ENCODE assay signal across 9 mouse cellular contexts in genomic region chr16:92695200-92695921, GRCm38 (mm10).
A peak's percentile ranks its signal among the peaks of the same experiment; 100 is the strongest.
DNase-seq lines count a peak whose midpoint lies in the region; ATAC-seq and TF ChIP-seq lines count a peak whose summit lies in the region.
"Had no signal": no experiment of that assay in that cellular context is flagged by ENCODE, and none has a peak within 500 bp of the region (broad histone marks: within the 10 kb centered on the region; RNA-seq: fewer than 3 reads in every experiment).

No protein-coding gene starts in this region.

- WGBS in embryonic facial prominence, embryonic 14.5 days = under 1% methylated on average over 33 of the region's 43 CpGs
- WGBS in hindbrain, embryonic 16.5 days = 2% methylated on average over 43 of the region's 43 CpGs
- WGBS in lung, embryonic 14.5 days = under 1% methylated on average over 43 of the region's 43 CpGs
- under 1% methylated on average over 43 of the region's 43 CpGs for WGBS in stomach, embryonic 16.5 days

- H3K36me3 ChIP-seq in E14TG2a.4 (ENCODE audit: insufficient read depth, low read length) = no peaks in the 10 kb centered on the region
- H3K36me3 ChIP-seq in embryonic facial prominence, embryonic 14.5 days (ENCODE audit: control insufficient read depth, insufficient read depth, low read length) = no peaks in the 10 kb centered on the region
- no peaks in the 10 kb centered on the region for H3K36me3 ChIP-seq in hindbrain, embryonic 16.5 days (ENCODE audit: control insufficient read depth, insufficient read depth, low read length)
- H3K36me3 ChIP-seq in lung, embryonic 14.5 days (ENCODE audit: insufficient read depth) = no peaks in the 10 kb centered on the region; the same call in 1 of the 2 replicates
- no peaks in the 10 kb centered on the region for H3K36me3 ChIP-seq in stomach, embryonic 16.5 days (ENCODE audit: control insufficient read depth, insufficient read depth, low read length)

- peaks cover 60% of the 10 kb centered on the region for H3K4me1 ChIP-seq in E14TG2a.4 (replicated peaks; ENCODE audit: low read depth, low read length)
- H3K4me1 ChIP-seq in embryonic facial prominence, embryonic 14.5 days (ENCODE audit: control insufficient read depth, insufficient read depth, low read length) = peaks cover 16% of the 10 kb centered on the region
- peaks cover 29% of the 10 kb centered on the region for H3K4me1 ChIP-seq in hindbrain, embryonic 16.5 days (ENCODE audit: control insufficient read depth, insufficient read depth, low read depth, low read length)
- peaks cover 10% of the 10 kb centered on the region for H3K4me1 ChIP-seq in lung, embryonic 14.5 days (ENCODE audit: insufficient read depth)
- H3K4me1 ChIP-seq in stomach, embryonic 16.5 days (ENCODE audit: control insufficient read depth, insufficient read depth, low read length) = peaks cover 14% of the 10 kb centered on the region

- H3K27ac ChIP-seq in embryonic facial prominence, embryonic 14.5 days (replicated peaks; ENCODE audit: low read depth, low read length) = peak overlapping the region; percentile 24; the same call in 1 of the 2 replicates
- no peak overlapping the region for H3K27ac ChIP-seq in hindbrain, embryonic 16.5 days (ENCODE audit: low read depth, low read length)
- H3K27ac ChIP-seq in lung, embryonic 14.5 days (ENCODE audit: low read depth) = no peak overlapping the region
- peak overlapping the region; percentile 4; the same call in 1 of the 2 replicates for H3K27ac ChIP-seq in stomach, embryonic 16.5 days (ENCODE audit: low read length)

- peak overlapping the region; percentile 68 for H3K4me3 ChIP-seq in E14TG2a.4 (replicated peaks; ENCODE audit: low read length)
- peak overlapping the region; percentile 61 for H3K4me3 ChIP-seq in embryonic facial prominence, embryonic 14.5 days (ENCODE audit: low read depth, low read length)
- H3K4me3 ChIP-seq in hindbrain, embryonic 16.5 days (ENCODE audit: low read length) = peak overlapping the region; percentile 31
- peak overlapping the region; percentile 61 for H3K4me3 ChIP-seq in lung, embryonic 14.5 days (ENCODE audit: low read depth, low read length)
- peak overlapping the region; percentile 56 for H3K4me3 ChIP-seq in stomach, embryonic 16.5 days (replicated peaks; ENCODE audit: low read length)

- no peak for TF ChIP-seq CTCF in E14TG2a.4 (conservative IDR thresholded peaks at IDR 0.05; ENCODE audit: low read length)
- TF ChIP-seq CTCF in lung, embryonic 14.5 days (IDR thresholded peaks at IDR 0.05; ENCODE audit: low read depth) = no peak

- ATAC-seq in embryonic facial prominence, embryonic 14.5 days (ENCODE audit: low read depth) = no peak
- ATAC-seq in hindbrain, embryonic 16.5 days = no peak
- ATAC-seq in lung, embryonic 14.5 days (ENCODE audit: insufficient read depth) = no peak
- ATAC-seq in stomach, embryonic 16.5 days (ENCODE audit: insufficient read depth, low FRiP score) = no peak
- no peak for ATAC-seq in megakaryocyte progenitor cell, adult 5-6 weeks (replicated peaks; ENCODE audit: poor library complexity)
- ATAC-seq: Patski had no signal

- H3K9me3 ChIP-seq in E14TG2a.4 (ENCODE audit: low read length) = no peaks in the 10 kb centered on the region
- H3K9me3 ChIP-seq in embryonic facial prominence, embryonic 14.5 days (ENCODE audit: control insufficient read depth, low read length) = no peaks in the 10 kb centered on the region
- no peaks in the 10 kb centered on the region for H3K9me3 ChIP-seq in hindbrain, embryonic 16.5 days (ENCODE audit: control insufficient read depth, low read length)
- no peaks in the 10 kb centered on the region for H3K9me3 ChIP-seq in lung, embryonic 14.5 days (ENCODE audit: low read depth, low read length)
- H3K9me3 ChIP-seq in stomach, embryonic 16.5 days (replicated peaks; ENCODE audit: control insufficient read depth, low read length) = no peaks in the 10 kb centered on the region

- H3K4me2 ChIP-seq in embryonic facial prominence, embryonic 14.5 days (ENCODE audit: low read depth, low read length) = peak overlapping the region; percentile 98
- peak overlapping the region; percentile 40 for H3K4me2 ChIP-seq in hindbrain, embryonic 16.5 days (ENCODE audit: low read length)
- peak overlapping the region; percentile 100 for H3K4me2 ChIP-seq in lung, embryonic 14.5 days
- peak overlapping the region; percentile 99 for H3K4me2 ChIP-seq in stomach, embryonic 16.5 days (ENCODE audit: low read depth, low read length)

- peak; percentile 26 to 27 for DNase-seq in cerebellum, postnatal 25 days
- DNase-seq in cerebellum, postnatal 36 days = no peak
- no peak for DNase-seq in embryonic facial prominence, embryonic 14.5 days (ENCODE audit: low spot score)
- no peak for DNase-seq in lung, embryonic 14.5 days

- H3K9ac ChIP-seq in embryonic facial prominence, embryonic 14.5 days (ENCODE audit: low read depth, low read length) = peak overlapping the region; percentile 82
- H3K9ac ChIP-seq in hindbrain, embryonic 16.5 days (ENCODE audit: low read depth, low read length) = no peak overlapping the region
- peak overlapping the region; percentile 61 for H3K9ac ChIP-seq in lung, embryonic 14.5 days
- peak overlapping the region; percentile 78 for H3K9ac ChIP-seq in stomach, embryonic 16.5 days (ENCODE audit: low read length)

- H3K27me3 ChIP-seq in E14TG2a.4 (ENCODE audit: insufficient read depth, low read length) = peaks cover 72% of the 10 kb centered on the region
- 0 out of 2 replicates have a peak, but pooled peaks cover 9% of the 10 kb centered on the region for H3K27me3 ChIP-seq in embryonic facial prominence, embryonic 14.5 days (replicated peaks; ENCODE audit: control insufficient read depth, insufficient read depth, low read length)
- H3K27me3 ChIP-seq in hindbrain, embryonic 16.5 days (replicated peaks; ENCODE audit: control insufficient read depth, insufficient read depth, low read length) = peaks cover 48% of the 10 kb centered on the region
- H3K27me3 ChIP-seq in lung, embryonic 14.5 days (ENCODE audit: insufficient read depth, low read length) = peaks cover 42% of the 10 kb centered on the region
- peaks cover 29% of the 10 kb centered on the region for H3K27me3 ChIP-seq in stomach, embryonic 16.5 days (ENCODE audit: control insufficient read depth, insufficient read depth, low read length)
- H3K27me3 ChIP-seq: Patski had no signal

Comparison
In these comparisons a context has a peak if more than half of its experiments do, and no peak if none do; other contexts are left out.
1. DNase-seq: peak in cerebellum, postnatal 25 days (2 of 2); none in cerebellum, postnatal 36 days (0 of 2), embryonic facial prominence, embryonic 14.5 days (single experiment) and lung, embryonic 14.5 days (single experiment).
2. H3K27ac ChIP-seq: peak in embryonic facial prominence, embryonic 14.5 days (single experiment) and stomach, embryonic 16.5 days (single experiment); none in hindbrain, embryonic 16.5 days (single experiment) and lung, embryonic 14.5 days (single experiment).
3. H3K4me2 ChIP-seq: peak in every context shown above with its lines; median percentile 100 in lung, embryonic 14.5 days; 99 in stomach, embryonic 16.5 days; 98 in embryonic facial prominence, embryonic 14.5 days; 40 in hindbrain, embryonic 16.5 days.
4. Peak in every context shown above with its lines, with median percentiles within 50 percentile points of each other: H3K4me3 ChIP-seq.